Mouse (Mus musculus): ENCODE measurements at regions not wholly inside any gene's neighbourhood (a gene's known extent, or its start where the extent isn't known, plus 50 kb on each side); places are given as distances from the start of the nearest gene placed in this dataset.

GRCm38 (mm10) chr4:106067023-106067422, 249.0 kb upstream of the Usp24 start:
- no peak for TF ChIP-seq CTCF (IDR thresholded peaks at IDR 0.05; ENCODE audit: low read depth)
- H3K27me3 ChIP-seq (ENCODE audit: insufficient read depth, low read length), result no peaks in the 10 kb centered on the region
- no peaks in the 10 kb centered on the region for H3K9me3 ChIP-seq (ENCODE audit: low read length)
- H3K36me3 ChIP-seq (ENCODE audit: insufficient read depth, low read length), result no peaks in the 10 kb centered on the region
- peak overlapping the region; percentile 8; the same call in 1 of the 2 replicates for H3K27ac ChIP-seq
- DNase-seq (ENCODE audit: low spot score), result peak; percentile 39
- no peak overlapping the region for H3K4me2 ChIP-seq (ENCODE audit: low read depth, low read length)
- no peak for ATAC-seq
- no peaks in the 10 kb centered on the region for H3K4me1 ChIP-seq (ENCODE audit: insufficient read depth, low read length)
- H3K4me3 ChIP-seq (ENCODE audit: low read length), result no peak overlapping the region
- H3K9ac ChIP-seq (replicated peaks; ENCODE audit: low read length), result no peak overlapping the region
- WGBS, result 58% methylated on average over 9 of the region's 9 CpGs

GRCm38 (mm10) chr4:106083546-106083945, 232.5 kb upstream of the Usp24 start:
- Histone ChIP-seq H3K9me3 (ENCODE audit: low read length) (no peaks in the 10 kb centered on the region; the same call in 1 of the 2 replicates), H3K36me3 (ENCODE audit: insufficient read depth, low read length) (no peaks in the 10 kb centered on the region), H3K4me3 (ENCODE audit: low read length) (no peak overlapping the region), H3K4me2 (ENCODE audit: low read depth, low read length) (no peak overlapping the region), H3K9ac (replicated peaks; ENCODE audit: low read length) (no peak overlapping the region), H3K27me3 (ENCODE audit: insufficient read depth, low read length) (no peaks in the 10 kb centered on the region), H3K27ac (no peak overlapping the region), H3K4me1 (ENCODE audit: insufficient read depth, low read length) (no peaks in the 10 kb centered on the region)
- no peak for TF ChIP-seq CTCF (IDR thresholded peaks at IDR 0.05; ENCODE audit: low read depth)
- DNase-seq (ENCODE audit: low spot score) (no peak), ATAC-seq (no peak)

GRCm38 (mm10) chr4:106091927-106092675, 223.9 kb upstream of the Usp24 start:
- 64% methylated on average over 9 of the region's 9 CpGs for WGBS
- ATAC-seq, result no peak

DNA sequence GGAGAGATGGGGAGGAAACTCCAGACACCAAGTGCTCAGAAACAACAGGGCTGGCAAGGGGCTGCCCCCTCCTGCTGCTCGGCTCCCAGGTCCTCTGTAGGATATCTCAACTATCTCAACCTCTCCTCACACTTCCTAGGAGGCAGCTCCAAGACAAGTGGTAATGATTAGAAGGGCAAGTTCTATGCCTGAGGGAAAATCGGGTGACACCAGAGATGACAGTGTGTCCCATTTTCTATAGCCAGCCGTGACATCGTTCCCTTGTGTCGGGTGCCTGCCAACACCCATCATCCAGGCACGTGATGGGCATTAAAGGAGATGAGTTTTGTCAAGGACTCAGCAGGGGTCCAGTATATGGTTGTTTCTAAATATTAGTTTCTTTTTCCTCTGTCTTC, 223.3 kb upstream of the Usp24 start:
- no peaks in the 10 kb centered on the region for H3K27me3 ChIP-seq (ENCODE audit: insufficient read depth, low read length)
- H3K9ac ChIP-seq (replicated peaks; ENCODE audit: low read length), result no peak overlapping the region
- H3K36me3 ChIP-seq (ENCODE audit: insufficient read depth, low read length), result no peaks in the 10 kb centered on the region
- H3K4me1 ChIP-seq (ENCODE audit: insufficient read depth, low read length), result no peaks in the 10 kb centered on the region
- no peaks in the 10 kb centered on the region for H3K9me3 ChIP-seq (ENCODE audit: low read length)
- no peak for TF ChIP-seq CTCF (IDR thresholded peaks at IDR 0.05; ENCODE audit: low read depth)
- WGBS, result 66% methylated on average over 6 of the region's 6 CpGs
- no peak overlapping the region for H3K4me2 ChIP-seq (ENCODE audit: low read depth, low read length)
- no peak overlapping the region for H3K4me3 ChIP-seq (ENCODE audit: low read length)
- ATAC-seq (no peak), DNase-seq (ENCODE audit: low spot score) (no peak)
- H3K27ac ChIP-seq, result no peak overlapping the region

More at GRCm38 (mm10) chr4:106091927-106092675, 223.9 kb upstream of the Usp24 start:
- Histone ChIP-seq H3K4me3 (ENCODE audit: low read length) (no peak overlapping the region), H3K9me3 (ENCODE audit: low read length) (no peaks in the 10 kb centered on the region), H3K9ac (replicated peaks; ENCODE audit: low read length) (no peak overlapping the region), H3K27ac (no peak overlapping the region), H3K4me1 (ENCODE audit: insufficient read depth, low read length) (no peaks in the 10 kb centered on the region), H3K27me3 (ENCODE audit: insufficient read depth, low read length) (no peaks in the 10 kb centered on the region), H3K36me3 (ENCODE audit: insufficient read depth, low read length) (no peaks in the 10 kb centered on the region), H3K4me2 (ENCODE audit: low read depth, low read length) (no peak overlapping the region)
- no peak for DNase-seq (ENCODE audit: low spot score)
- no peak for TF ChIP-seq CTCF (IDR thresholded peaks at IDR 0.05; ENCODE audit: low read depth)

DNA sequence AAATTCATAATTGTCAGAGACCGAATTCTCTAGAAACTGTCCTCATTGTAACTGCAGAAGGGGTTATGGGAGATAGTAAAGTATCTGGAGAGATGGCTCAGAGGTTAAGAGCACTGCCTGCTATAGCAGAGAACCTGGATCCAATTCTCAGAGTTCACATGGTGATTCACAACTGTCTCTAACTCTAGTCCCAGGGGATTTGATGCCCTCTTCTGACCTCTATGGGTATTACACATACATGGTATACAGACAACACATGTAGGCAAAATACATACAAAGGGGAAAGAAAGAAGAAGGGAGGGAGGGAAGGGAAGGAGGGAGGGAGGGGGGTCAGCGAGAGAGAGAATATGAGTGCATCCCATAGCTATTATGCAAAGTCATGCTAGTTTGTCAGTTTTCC, 222.8 kb upstream of the Usp24 start:
- H3K9me3 ChIP-seq (ENCODE audit: low read length), result no peaks in the 10 kb centered on the region
- no peak overlapping the region for H3K9ac ChIP-seq (replicated peaks; ENCODE audit: low read length)
- no peak for ATAC-seq
- H3K4me3 ChIP-seq (ENCODE audit: low read length), result no peak overlapping the region
- H3K36me3 ChIP-seq (ENCODE audit: insufficient read depth, low read length), result no peaks in the 10 kb centered on the region
- H3K27ac ChIP-seq, result no peak overlapping the region
- no peaks in the 10 kb centered on the region for H3K4me1 ChIP-seq (ENCODE audit: insufficient read depth, low read length)
- WGBS, result 88% methylated on average over 2 of the region's 2 CpGs
- TF ChIP-seq CTCF (IDR thresholded peaks at IDR 0.05; ENCODE audit: low read depth), result peak; percentile 51
- H3K4me2 ChIP-seq (ENCODE audit: low read depth, low read length), result no peak overlapping the region
- DNase-seq (ENCODE audit: low spot score), result peak; percentile 34
- H3K27me3 ChIP-seq (ENCODE audit: insufficient read depth, low read length), result no peaks in the 10 kb centered on the region

DNA sequence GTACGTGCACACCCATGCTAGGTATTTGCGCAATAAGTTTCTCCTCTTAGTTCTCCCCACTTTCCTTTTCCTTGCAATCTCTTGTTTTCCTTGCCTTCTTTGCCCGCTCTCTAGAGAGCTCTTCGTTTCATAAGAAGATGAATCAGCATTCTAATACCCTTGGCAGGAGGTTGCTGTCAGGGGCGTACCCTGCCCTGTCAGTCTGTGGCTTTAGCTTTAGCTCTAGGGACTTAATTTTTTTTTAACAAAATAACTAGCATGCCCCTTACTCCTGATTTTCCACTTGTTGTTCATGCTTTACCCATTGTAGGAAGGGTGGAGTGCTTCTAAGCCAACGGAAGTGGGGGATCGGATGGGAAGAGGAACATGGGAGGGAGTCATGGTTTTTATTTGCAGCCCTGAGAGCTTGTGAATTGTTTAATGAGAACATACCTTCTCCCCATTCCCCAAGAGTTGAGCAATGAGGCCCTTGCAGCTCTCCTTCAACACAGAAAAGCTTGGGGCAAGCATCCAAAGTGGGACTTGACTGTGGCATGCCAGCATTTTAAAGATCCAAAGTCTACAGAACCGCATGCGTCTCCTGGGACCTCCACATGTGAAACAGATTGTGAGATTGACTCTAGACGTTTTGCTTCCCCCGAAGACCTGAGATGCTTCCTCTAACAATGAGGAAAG, 221.0 kb upstream of the Usp24 start:
- Histone ChIP-seq H3K27ac (no peak overlapping the region), H3K9me3 (ENCODE audit: low read length) (no peaks in the 10 kb centered on the region), H3K9ac (replicated peaks; ENCODE audit: low read length) (no peak overlapping the region), H3K27me3 (ENCODE audit: insufficient read depth, low read length) (no peaks in the 10 kb centered on the region), H3K36me3 (ENCODE audit: insufficient read depth, low read length) (no peaks in the 10 kb centered on the region), H3K4me3 (ENCODE audit: low read length) (no peak overlapping the region), H3K4me2 (ENCODE audit: low read depth, low read length) (no peak overlapping the region), H3K4me1 (ENCODE audit: insufficient read depth, low read length) (no peaks in the 10 kb centered on the region)
- DNase-seq (ENCODE audit: low spot score), result no peak
- 80% methylated on average over 11 of the region's 11 CpGs for WGBS
- no peak for ATAC-seq
- no peak for TF ChIP-seq CTCF (IDR thresholded peaks at IDR 0.05; ENCODE audit: low read depth)

GRCm38 (mm10) chr4:106096130-106096529, 219.9 kb upstream of the Usp24 start:
- no peaks in the 10 kb centered on the region for H3K36me3 ChIP-seq (ENCODE audit: insufficient read depth, low read length)
- no peak overlapping the region for H3K27ac ChIP-seq
- WGBS, result 59% methylated on average over 3 of the region's 3 CpGs
- no peak overlapping the region for H3K4me2 ChIP-seq (ENCODE audit: low read depth, low read length)
- no peak for TF ChIP-seq CTCF (IDR thresholded peaks at IDR 0.05; ENCODE audit: low read depth)
- H3K27me3 ChIP-seq (ENCODE audit: insufficient read depth, low read length), result no peaks in the 10 kb centered on the region
- no peak overlapping the region for H3K4me3 ChIP-seq (ENCODE audit: low read length)
- H3K9me3 ChIP-seq (ENCODE audit: low read length), result no peaks in the 10 kb centered on the region
- H3K4me1 ChIP-seq (ENCODE audit: insufficient read depth, low read length), result 0 out of 2 replicates have a peak, but pooled peaks cover 9% of the 10 kb centered on the region
- ATAC-seq (no peak), DNase-seq (ENCODE audit: low spot score) (no peak)
- no peak overlapping the region for H3K9ac ChIP-seq (replicated peaks; ENCODE audit: low read length)

Data from hindbrain, postnatal 0 days (tissue).